In genomic region chr11:70615516-70616093, GRCm38 (mm10) we compare ENCODE assay signal across 8 mouse cellular contexts. TPM values are rescaled to one million over a fixed set of nuclear protein-coding genes. Genes with fewer than 3 reads are reported as not detected.
DNase-seq lines count a peak whose midpoint lies in the region; ATAC-seq and TF ChIP-seq lines count a peak whose summit lies in the region.

Gene 4930544D05Rik (plus strand): TSS chr11:70615848.

- no peaks in the 10 kb centered on the region for H3K27me3 ChIP-seq in spleen, adult 2 months (ENCODE audit: control insufficient read depth, insufficient read depth, low read length)
- 0 out of 2 replicates have a peak, but pooled peaks cover 7% of the 10 kb centered on the region for H3K27me3 ChIP-seq in limb, embryonic 11.5 days (ENCODE audit: control insufficient read depth, insufficient read depth, low read length)

- peak within 1 kb of the TSS; percentile 40; the same call in 1 of the 2 replicates for H3K9ac ChIP-seq in limb, embryonic 11.5 days (ENCODE audit: low read length)

- TF ChIP-seq CTCF in spleen, adult 2 months (IDR thresholded peaks at IDR 0.05; ENCODE audit: extremely low read depth, insufficient read depth, insufficient read length, insufficient replicate concordance), result no peak

- DNase-seq in cerebellum, postnatal 10 days, result peak; percentile 52 to 54
- DNase-seq in cerebellum, adult 9-11 months, result no peak
- no peak for DNase-seq in spleen, adult 2 months (ENCODE audit: low read depth in 1 of 2, low spot score in 2 of 2)
- no peak for DNase-seq in spleen, adult 12 weeks (ENCODE audit: low spot score)
- DNase-seq in limb, embryonic 11.5 days (ENCODE audit: low spot score), result no peak
- DNase-seq in layer of hippocampus, postnatal 36 days, result no peak
- DNase-seq in thymus, adult 18-20 months, result no peak

- no peaks in the 10 kb centered on the region for H3K9me3 ChIP-seq in limb, embryonic 11.5 days (ENCODE audit: control insufficient read depth, low read length)

- H3K4me3 ChIP-seq in spleen, adult 2 months (ENCODE audit: extremely low read depth, insufficient read depth, insufficient read length), result peak within 1 kb of the TSS; percentile 53
- H3K4me3 ChIP-seq in limb, embryonic 11.5 days (ENCODE audit: low read depth, low read length), result peak within 1 kb of the TSS; percentile 25

- WGBS in spleen, adult 2 months, result 16% methylated on average over 21 of the region's 21 CpGs
- WGBS in limb, embryonic 11.5 days, result 13% methylated on average over 21 of the region's 21 CpGs

- peak within 1 kb of the TSS; percentile 70 for H3K4me2 ChIP-seq in limb, embryonic 11.5 days (ENCODE audit: low read depth, severe bottlenecking)

- ATAC-seq in limb, embryonic 11.5 days (ENCODE audit: insufficient number of reproducible peaks, low FRiP score, low TSS enrichment, low read depth), result no peak
- peak; percentile 23; the same call in 1 of the 2 replicates for ATAC-seq in neutrophil, adult 5-6 weeks (ENCODE audit: extremely low read depth, insufficient number of reproducible peaks, low FRiP score, poor library complexity, severe bottlenecking)

- peaks cover 8% of the 10 kb centered on the region; the same call in 1 of the 2 replicates for H3K4me1 ChIP-seq in spleen, adult 2 months (ENCODE audit: control insufficient read depth, insufficient read depth, insufficient read length)
- peaks cover 9% of the 10 kb centered on the region for H3K4me1 ChIP-seq in limb, embryonic 11.5 days (ENCODE audit: control insufficient read depth, insufficient read depth, low read length)

- TF ChIP-seq POLR2A in spleen, adult 2 months (IDR thresholded peaks at IDR 0.05; ENCODE audit: low read depth, low read length), result no peak

- H3K36me3 ChIP-seq in spleen, adult 2 months (ENCODE audit: control insufficient read depth, insufficient read depth, low read length), result peaks cover 8% of the 10 kb centered on the region
- H3K36me3 ChIP-seq in limb, embryonic 11.5 days (ENCODE audit: control insufficient read depth, insufficient read depth, low read length), result peaks cover 6% of the 10 kb centered on the region

- peak within 1 kb of the TSS; percentile 41 for H3K27ac ChIP-seq in spleen, adult 2 months (ENCODE audit: insufficient read depth, low read length)
- H3K27ac ChIP-seq in limb, embryonic 11.5 days (replicated peaks; ENCODE audit: low read depth, low read length), result no peak within 1 kb of the TSS

RNA-seq across cellular contexts. Expression of gene 4930544D05Rik, which starts in this region (rescaled TPM):
- polyA plus RNA-seq in spleen, adult 2 months (2012; rRNA removed), result not detected in 2 replicates
- polyA plus RNA-seq in limb, embryonic 11.5 days (2014; fragmentation: Nextera tagmentation; extraction: Ambion mirVana), result not detected in 2 replicates
- total RNA-seq in neutrophil, adult 5-6 weeks (2017), result not detected in 2 replicates
- total RNA-seq in layer of hippocampus, postnatal 36 days (2021), result 1 to 10 TPM; 1.2 to 1.7 TPM

Comparison
In these comparisons a context has a peak if more than half of its experiments do, and no peak if none do; other contexts are left out.
1. DNase-seq: peak in cerebellum, postnatal 10 days (2 of 2); none in cerebellum, adult 9-11 months (single experiment), spleen, adult 2 months (0 of 2), spleen, adult 12 weeks (single experiment), limb, embryonic 11.5 days (single experiment), layer of hippocampus, postnatal 36 days (0 of 2) and thymus, adult 18-20 months (0 of 2).
2. Peak in ATAC-seq in neutrophil, adult 5-6 weeks; RNA of the gene not detected or under 1 TPM.